In genomic region chr16:23958938-23959337, GRCm38 (mm10) we compare ENCODE assay signal across 26 mouse cellular contexts. TPM values are rescaled to one million over a fixed set of nuclear protein-coding genes. Genes with fewer than 3 reads are reported as not detected.
DNase-seq lines count a peak whose midpoint lies in the region; ATAC-seq lines count a peak whose summit lies in the region.
"Had no signal": no experiment of that assay in that cellular context is flagged by ENCODE, and none has a peak within 500 bp of the region (broad histone marks: within the 10 kb centered on the region; RNA-seq: fewer than 3 reads in every experiment).

No protein-coding gene starts in this region.

- no peaks in the 10 kb centered on the region for H3K9me3 ChIP-seq in heart, embryonic 10.5 days
- H3K9me3 ChIP-seq: embryonic facial prominence, embryonic 10.5 days; embryonic facial prominence, embryonic 12.5 days had no signal

- no peak for ATAC-seq in megakaryocyte, adult 5-6 weeks (ENCODE audit: poor library complexity, severe bottlenecking)
- ATAC-seq: activated CD4-positive, CD25-positive, alpha-beta regulatory T cell, adult 4 months; forebrain, embryonic 14.5 days; forebrain, embryonic 16.5 days had no signal

- no peak overlapping the region for H3K4me3 ChIP-seq in heart, embryonic 10.5 days
- H3K4me3 ChIP-seq: embryonic facial prominence, embryonic 10.5 days; embryonic facial prominence, embryonic 12.5 days had no signal

- H3K27me3 ChIP-seq in heart, embryonic 10.5 days (ENCODE audit: insufficient read depth, poor library complexity, severe bottlenecking) = no peaks in the 10 kb centered on the region

- H3K27ac ChIP-seq in heart, embryonic 10.5 days = no peak overlapping the region
- H3K27ac ChIP-seq: embryonic facial prominence, embryonic 10.5 days; embryonic facial prominence, embryonic 12.5 days had no signal

- H3K4me1 ChIP-seq in heart, embryonic 10.5 days = no peaks in the 10 kb centered on the region
- H3K4me1 ChIP-seq: embryonic facial prominence, embryonic 12.5 days had no signal

- H3K36me3 ChIP-seq in heart, embryonic 10.5 days = no peaks in the 10 kb centered on the region
- H3K36me3 ChIP-seq: embryonic facial prominence, embryonic 10.5 days; embryonic facial prominence, embryonic 12.5 days had no signal

- peak; percentile 36 for DNase-seq in heart, embryonic 10.5 days (ENCODE audit: low spot score)
- no peak for DNase-seq in heart, adult 11 months
- DNase-seq in 3T3-L1 (ENCODE audit: low read depth, low spot score) = peak; percentile 24
- peak; percentile 50 for DNase-seq in A20 (ENCODE audit: low read depth, low spot score)
- DNase-seq in lung, postnatal 10 days = no peak
- DNase-seq: adrenal gland, adult 8-10 months; adrenal gland, postnatal 14 days; adrenal gland, postnatal 36 days; cerebellum, adult 11-12 months; cerebellum, adult 2 months; cerebellum, adult 9-10 months; cerebellum, postnatal 10 days; cerebellum, postnatal 25 days had no signal

RNA-seq across cellular contexts. Expression of gene Rtp2, which starts 26.7 kb away (rescaled TPM):
- not detected in 2 replicates for polyA plus RNA-seq in heart, embryonic 10.5 days (2016; fragmentation: Nextera tagmentation; extraction: Ambion mirVana)
- not detected in 2 replicates for total RNA-seq in megakaryocyte, adult 5-6 weeks (2015)
- total RNA-seq in megakaryocyte, adult 5-6 weeks (2017) = not detected in 2 replicates
- total RNA-seq: adrenal gland, adult 18-20 months; adrenal gland, adult 8-10 months; adrenal gland, postnatal 14 days; adrenal gland, postnatal 36 days; MEL had no signal
- polyA plus RNA-seq: activated CD4-positive, CD25-positive, alpha-beta regulatory T cell, adult 4 months; C2C12; cerebellum, adult 2 months; forebrain, embryonic 11.5 days; forebrain, embryonic 14.5 days had no signal

RNA-seq across cellular contexts. Expression of gene Gm37419, which starts 29.3 kb away (rescaled TPM):
- not detected in 2 replicates for polyA plus RNA-seq in heart, embryonic 10.5 days (2016; fragmentation: Nextera tagmentation; extraction: Ambion mirVana)
- total RNA-seq in megakaryocyte, adult 5-6 weeks (2015) = not detected in 2 replicates
- not detected in 2 replicates for total RNA-seq in megakaryocyte, adult 5-6 weeks (2017)
- total RNA-seq: adrenal gland, adult 18-20 months; adrenal gland, adult 8-10 months; adrenal gland, postnatal 14 days; adrenal gland, postnatal 36 days; ES-E14; MEL had no signal
- polyA plus RNA-seq: activated CD4-positive, CD25-positive, alpha-beta regulatory T cell, adult 4 months; C2C12; cerebellum, adult 2 months; cortical plate, adult 2 months; embryonic facial prominence, embryonic 10.5 days; embryonic facial prominence, embryonic 12.5 days; embryonic facial prominence, embryonic 14.5 days; forebrain, embryonic 11.5 days; forebrain, embryonic 14.5 days; forebrain, embryonic 16.5 days had no signal

RNA-seq across cellular contexts. Expression of gene Bcl6, which starts 29.7 kb away (rescaled TPM):
- polyA plus RNA-seq in heart, embryonic 10.5 days (2016; fragmentation: Nextera tagmentation; extraction: Ambion mirVana) = 0.05 and 0.11 TPM in 2 replicates
- 31.7 and 35.0 TPM in 2 replicates for total RNA-seq in megakaryocyte, adult 5-6 weeks (2015)
- total RNA-seq in megakaryocyte, adult 5-6 weeks (2017) = 22.1 and 23.4 TPM in 2 replicates
- total RNA-seq: MEL had no signal

Comparison
In these comparisons a context has a peak if more than half of its experiments do, and no peak if none do; other contexts are left out.
1. DNase-seq: peak in heart, embryonic 10.5 days (single experiment), 3T3-L1 (single experiment) and A20 (single experiment); none in heart, adult 11 months (single experiment) and lung, postnatal 10 days (single experiment).